Mouse (Mus musculus): ENCODE data around the gene Ppl. TPM values are rescaled to one million over a fixed set of nuclear protein-coding genes. Genes with fewer than 3 reads are reported as not detected.

Ppl gene
- polyA plus RNA-seq, 1 experiment from 2014 or later: 0.08 TPM

DNA sequence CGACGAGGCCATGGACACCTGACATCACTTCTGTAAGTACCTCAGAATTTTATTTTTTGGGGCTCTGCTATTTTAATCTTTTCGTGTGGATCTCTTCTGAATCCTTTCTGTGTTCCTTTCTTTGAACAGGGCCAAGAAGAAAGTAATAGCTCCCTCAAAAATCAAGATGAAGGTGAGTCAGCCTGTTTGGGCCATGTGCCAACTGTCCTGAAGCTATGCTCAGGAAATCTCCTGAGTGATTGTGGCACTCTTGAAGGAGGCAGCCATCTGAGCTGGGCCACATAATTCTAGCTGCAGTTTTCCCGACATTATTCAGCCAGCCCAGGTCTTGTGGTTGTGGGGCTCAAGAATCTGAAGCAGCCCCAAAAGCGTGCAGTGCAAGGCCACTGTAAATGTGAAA lies 57.9 kb downstream of the Ppl start:
- Histone ChIP-seq H3K4me3 (ENCODE audit: low read depth, low read length) (no peak overlapping the region), H3K27me3 (replicated peaks; ENCODE audit: control insufficient read depth, insufficient read depth, low read length) (no peaks in the 10 kb centered on the region), H3K27ac (ENCODE audit: low read depth, low read length) (no peak overlapping the region), H3K9me3 (replicated peaks; ENCODE audit: control insufficient read depth, low read length) (no peaks in the 10 kb centered on the region), H3K4me1 (ENCODE audit: control insufficient read depth, insufficient read depth, low read length) (no peaks in the 10 kb centered on the region), H3K4me2 (ENCODE audit: low read length) (no peak overlapping the region), H3K9ac (ENCODE audit: low read length) (no peak overlapping the region), H3K36me3 (ENCODE audit: control insufficient read depth, insufficient read depth, low read length) (peaks cover 94% of the 10 kb centered on the region)
- ATAC-seq (no peak), DNase-seq (ENCODE audit: low spot score) (no peak)
- 91% methylated on average over 5 of the region's 5 CpGs for WGBS

DNA sequence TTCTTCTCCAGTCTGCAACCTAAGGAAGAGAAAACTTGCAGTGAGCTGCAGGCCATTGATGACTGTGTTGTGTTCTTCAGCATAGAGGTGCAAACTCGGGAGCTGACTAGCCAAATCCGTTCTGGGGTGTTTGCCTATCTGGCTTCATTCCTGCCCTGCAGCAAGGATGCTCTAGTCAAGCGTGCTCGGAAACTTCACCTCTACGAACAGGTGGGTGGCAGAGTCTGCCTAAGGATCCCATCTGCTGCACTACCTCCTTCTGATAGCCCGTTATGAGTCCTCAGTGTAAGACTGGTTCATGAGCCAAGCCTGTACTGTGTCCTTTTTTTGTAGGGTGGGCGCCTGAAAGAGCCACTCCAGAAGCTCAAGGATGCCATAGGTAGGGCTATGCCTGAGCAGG lies 60.2 kb downstream of the Ppl start:
- WGBS: 95% methylated on average over 7 of the region's 7 CpGs
- H3K27me3 ChIP-seq (replicated peaks; ENCODE audit: control insufficient read depth, insufficient read depth, low read length): no peaks in the 10 kb centered on the region
- no peak for ATAC-seq
- H3K27ac ChIP-seq (ENCODE audit: low read depth, low read length): no peak overlapping the region
- no peaks in the 10 kb centered on the region for H3K9me3 ChIP-seq (replicated peaks; ENCODE audit: control insufficient read depth, low read length)
- no peak for DNase-seq (ENCODE audit: low spot score)
- peaks cover 86% of the 10 kb centered on the region for H3K36me3 ChIP-seq (ENCODE audit: control insufficient read depth, insufficient read depth, low read length)
- H3K4me1 ChIP-seq (ENCODE audit: control insufficient read depth, insufficient read depth, low read length): no peaks in the 10 kb centered on the region
- no peak overlapping the region for H3K4me2 ChIP-seq (ENCODE audit: low read length)
- no peak overlapping the region for H3K4me3 ChIP-seq (ENCODE audit: low read depth, low read length)
- H3K9ac ChIP-seq (ENCODE audit: low read length): no peak overlapping the region

DNA sequence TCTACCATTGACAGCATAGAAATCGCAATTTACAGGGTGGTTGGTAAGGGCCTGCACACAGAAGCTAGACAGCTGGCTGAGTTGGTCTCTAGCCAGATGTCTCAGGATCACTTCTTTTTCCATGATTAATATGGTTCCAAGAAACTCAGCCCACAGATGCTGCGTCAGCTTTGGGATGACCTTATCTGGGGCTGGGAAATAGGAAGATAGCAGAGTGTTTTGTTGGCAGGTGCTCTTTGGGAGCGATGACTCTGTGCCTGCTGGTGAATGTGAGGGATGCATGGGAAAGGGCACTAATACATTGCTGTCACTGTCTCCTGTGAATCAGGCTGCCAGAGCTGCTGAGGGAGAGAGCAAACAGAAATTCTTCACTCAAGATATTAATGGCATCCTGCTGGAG lies 61.9 kb downstream of the Ppl start:
- no peak overlapping the region for H3K4me2 ChIP-seq (ENCODE audit: low read length)
- peaks cover 82% of the 10 kb centered on the region for H3K36me3 ChIP-seq (ENCODE audit: control insufficient read depth, insufficient read depth, low read length)
- H3K4me3 ChIP-seq (ENCODE audit: low read depth, low read length): no peak overlapping the region
- ATAC-seq (no peak), DNase-seq (ENCODE audit: low spot score) (peak; percentile 35)
- 88% methylated on average over 3 of the region's 3 CpGs for WGBS
- H3K9ac ChIP-seq (ENCODE audit: low read length): no peak overlapping the region
- H3K4me1 ChIP-seq (ENCODE audit: control insufficient read depth, insufficient read depth, low read length): no peaks in the 10 kb centered on the region
- H3K27ac ChIP-seq (ENCODE audit: low read depth, low read length): no peak overlapping the region
- no peaks in the 10 kb centered on the region for H3K27me3 ChIP-seq (replicated peaks; ENCODE audit: control insufficient read depth, insufficient read depth, low read length)
- no peaks in the 10 kb centered on the region for H3K9me3 ChIP-seq (replicated peaks; ENCODE audit: control insufficient read depth, low read length)

DNA sequence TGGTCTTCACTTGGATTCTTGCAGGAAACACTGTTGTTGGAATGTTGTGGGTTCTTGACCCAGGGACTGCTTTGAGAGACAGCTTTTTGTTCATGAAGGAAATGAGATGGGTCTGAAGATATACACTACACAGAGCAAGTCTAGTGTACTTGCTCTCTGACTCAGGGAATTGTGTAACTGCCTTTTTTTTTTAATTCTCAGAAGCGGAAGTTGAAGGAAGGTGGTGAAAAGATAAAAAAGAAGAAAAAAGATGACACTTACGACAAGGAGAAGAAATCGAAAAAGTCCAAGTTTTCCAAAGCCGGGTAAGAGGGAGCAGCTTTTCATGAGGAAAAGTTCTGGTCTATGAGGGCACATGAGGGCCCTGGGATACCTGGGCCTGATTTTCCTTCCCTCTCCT lies 68.7 kb downstream of the Ppl start:
- 94% methylated on average over 4 of the region's 4 CpGs for WGBS
- Histone ChIP-seq H3K9me3 (replicated peaks; ENCODE audit: control insufficient read depth, low read length) (no peaks in the 10 kb centered on the region), H3K4me2 (ENCODE audit: low read length) (no peak overlapping the region), H3K27ac (ENCODE audit: low read depth, low read length) (no peak overlapping the region), H3K4me1 (ENCODE audit: control insufficient read depth, insufficient read depth, low read length) (no peaks in the 10 kb centered on the region), H3K4me3 (ENCODE audit: low read depth, low read length) (no peak overlapping the region), H3K9ac (ENCODE audit: low read length) (no peak overlapping the region), H3K36me3 (ENCODE audit: control insufficient read depth, insufficient read depth, low read length) (peaks cover 67% of the 10 kb centered on the region), H3K27me3 (replicated peaks; ENCODE audit: control insufficient read depth, insufficient read depth, low read length) (no peaks in the 10 kb centered on the region)
- ATAC-seq: no peak
- no peak for DNase-seq (ENCODE audit: low spot score)

DNA sequence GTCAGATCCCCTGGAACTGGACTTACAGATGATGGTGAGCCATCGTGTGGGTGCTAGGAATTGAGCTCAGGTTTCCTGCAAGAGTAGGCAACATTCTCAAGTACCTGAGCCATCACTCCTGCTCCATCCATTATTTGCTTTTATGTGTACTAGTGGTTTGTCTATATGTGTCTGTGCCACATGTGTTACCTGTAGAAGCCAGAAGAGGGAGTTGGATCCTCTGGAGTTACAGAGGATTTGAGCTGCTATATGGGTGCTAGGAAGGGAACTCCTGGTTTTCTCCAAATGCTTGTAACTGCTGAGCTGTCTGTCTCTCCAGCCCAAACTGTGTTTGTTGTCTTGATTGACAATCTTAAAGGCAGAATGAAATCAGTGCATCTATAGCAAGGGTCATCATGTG lies 74.1 kb downstream of the Ppl start:
- DNase-seq (ENCODE audit: low spot score) (peak; percentile 20), ATAC-seq (no peak)
- H3K36me3 ChIP-seq (ENCODE audit: control insufficient read depth, insufficient read depth, low read length): peaks cover 60% of the 10 kb centered on the region
- H3K4me3 ChIP-seq (ENCODE audit: low read depth, low read length): no peak overlapping the region
- H3K9me3 ChIP-seq (replicated peaks; ENCODE audit: control insufficient read depth, low read length): no peaks in the 10 kb centered on the region
- H3K27ac ChIP-seq (ENCODE audit: low read depth, low read length): no peak overlapping the region
- H3K4me1 ChIP-seq (ENCODE audit: control insufficient read depth, insufficient read depth, low read length): no peaks in the 10 kb centered on the region
- no peak overlapping the region for H3K9ac ChIP-seq (ENCODE audit: low read length)
- no peak overlapping the region for H3K4me2 ChIP-seq (ENCODE audit: low read length)
- WGBS: 85% methylated on average over 1 of the region's 1 CpGs
- no peaks in the 10 kb centered on the region for H3K27me3 ChIP-seq (replicated peaks; ENCODE audit: control insufficient read depth, insufficient read depth, low read length)

DNA sequence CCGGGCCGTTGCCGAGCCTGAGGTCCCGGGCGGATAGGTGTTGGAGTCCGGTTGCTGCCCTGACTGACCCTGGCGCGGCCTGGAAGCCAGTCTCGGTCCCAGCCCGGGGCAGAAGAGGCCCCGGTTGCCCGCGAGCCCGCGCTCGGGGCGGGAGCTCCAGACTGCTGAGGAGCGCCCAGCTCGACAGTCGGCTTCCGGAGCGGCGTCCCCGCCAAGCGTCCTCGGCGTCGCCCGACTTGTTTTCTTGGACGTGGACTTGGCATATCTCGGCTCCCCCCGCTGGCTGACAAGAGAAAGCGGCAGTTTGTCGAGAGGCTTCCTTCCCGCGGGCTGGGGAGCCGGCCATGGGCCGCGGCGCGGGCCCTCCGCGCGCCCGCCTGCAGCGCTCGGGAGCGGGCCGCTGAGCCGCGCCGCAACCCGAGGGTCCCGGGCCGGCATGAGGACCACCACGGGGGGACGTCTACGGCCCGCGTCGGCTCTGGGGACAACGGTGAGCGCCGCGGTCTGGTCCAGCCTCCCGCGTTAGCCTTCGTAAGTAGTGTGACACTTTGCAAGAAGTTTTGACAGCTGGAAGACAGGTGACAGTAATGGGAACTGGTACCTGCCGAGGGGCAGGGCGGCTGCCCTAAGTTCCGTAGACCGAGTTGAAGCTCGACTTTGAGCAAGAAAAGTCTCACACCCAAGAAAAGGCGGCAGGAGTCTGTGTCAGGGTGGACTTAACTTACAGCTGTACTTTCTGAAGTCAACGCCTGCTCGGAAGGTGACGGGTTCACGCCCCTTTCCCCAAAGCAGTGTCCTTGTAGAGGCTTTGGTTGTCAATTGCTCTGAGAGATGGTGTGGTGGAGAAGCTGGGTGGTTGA lies 81.7 kb downstream of the Ppl start:
- peak overlapping the region; percentile 97 for H3K4me2 ChIP-seq (ENCODE audit: low read length)
- H3K4me3 ChIP-seq (ENCODE audit: low read depth, low read length): peak overlapping the region; percentile 96
- no peaks in the 10 kb centered on the region for H3K9me3 ChIP-seq (replicated peaks; ENCODE audit: control insufficient read depth, low read length)
- WGBS: under 1% methylated on average over 73 of the region's 78 CpGs
- H3K27ac ChIP-seq (ENCODE audit: low read depth, low read length): peak overlapping the region; percentile 94
- H3K4me1 ChIP-seq (ENCODE audit: control insufficient read depth, insufficient read depth, low read length): peaks cover 19% of the 10 kb centered on the region
- no peaks in the 10 kb centered on the region for H3K27me3 ChIP-seq (replicated peaks; ENCODE audit: control insufficient read depth, insufficient read depth, low read length)
- H3K9ac ChIP-seq (ENCODE audit: low read length): peak overlapping the region; percentile 91
- peak; percentile 54 for ATAC-seq
- H3K36me3 ChIP-seq (ENCODE audit: control insufficient read depth, insufficient read depth, low read length): peaks cover 39% of the 10 kb centered on the region
- peak; percentile 82 for DNase-seq (ENCODE audit: low spot score)

DNA sequence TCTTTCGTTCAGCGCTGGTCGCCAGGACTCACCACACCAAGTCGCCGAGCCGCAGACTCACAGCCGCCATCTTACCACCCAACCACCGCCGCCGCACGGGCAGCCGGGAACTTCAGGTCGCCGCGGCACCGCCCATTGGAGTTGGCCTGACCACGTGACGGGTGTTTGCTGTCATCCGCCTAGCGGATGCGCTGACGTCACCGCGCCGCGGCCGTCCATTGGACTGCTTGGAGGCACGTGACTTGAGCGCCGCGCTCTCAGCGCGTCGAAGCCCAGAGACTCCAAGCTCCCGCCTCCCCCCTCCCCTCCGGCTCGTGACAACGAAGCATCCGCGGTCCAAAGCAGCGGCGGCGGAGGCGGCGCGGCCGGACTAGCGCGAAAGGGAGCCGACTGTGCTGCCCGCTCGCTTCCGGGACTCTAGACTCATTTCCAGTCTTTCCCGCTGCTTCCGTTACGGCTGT lies 82.4 kb downstream of the Ppl start, which contains the start of the genes Glyr1 and Ubn1:
TSS of gene Glyr1 (minus strand) at position 90 of the 461 bp plus-strand sequence.
TSS of gene Ubn1 (plus strand) at position 284 of the 461 bp plus-strand sequence.
- Histone ChIP-seq H3K9ac (ENCODE audit: low read length) (peak within 1 kb of the TSS; percentile 94), H3K4me1 (ENCODE audit: control insufficient read depth, insufficient read depth, low read length) (peaks cover 19% of the 10 kb centered on the region), H3K27ac (ENCODE audit: low read depth, low read length) (peak within 1 kb of the TSS; percentile 94), H3K27me3 (replicated peaks; ENCODE audit: control insufficient read depth, insufficient read depth, low read length) (no peaks in the 10 kb centered on the region), H3K36me3 (ENCODE audit: control insufficient read depth, insufficient read depth, low read length) (peaks cover 39% of the 10 kb centered on the region), H3K9me3 (replicated peaks; ENCODE audit: control insufficient read depth, low read length) (no peaks in the 10 kb centered on the region), H3K4me3 (ENCODE audit: low read depth, low read length) (peak within 1 kb of the TSS; percentile 96), H3K4me2 (ENCODE audit: low read length) (peak within 1 kb of the TSS; percentile 97)
- DNase-seq (ENCODE audit: low spot score) (peak; percentile 100), ATAC-seq (peak; percentile 100)
- WGBS: under 1% methylated on average over 56 of the region's 56 CpGs

DNA sequence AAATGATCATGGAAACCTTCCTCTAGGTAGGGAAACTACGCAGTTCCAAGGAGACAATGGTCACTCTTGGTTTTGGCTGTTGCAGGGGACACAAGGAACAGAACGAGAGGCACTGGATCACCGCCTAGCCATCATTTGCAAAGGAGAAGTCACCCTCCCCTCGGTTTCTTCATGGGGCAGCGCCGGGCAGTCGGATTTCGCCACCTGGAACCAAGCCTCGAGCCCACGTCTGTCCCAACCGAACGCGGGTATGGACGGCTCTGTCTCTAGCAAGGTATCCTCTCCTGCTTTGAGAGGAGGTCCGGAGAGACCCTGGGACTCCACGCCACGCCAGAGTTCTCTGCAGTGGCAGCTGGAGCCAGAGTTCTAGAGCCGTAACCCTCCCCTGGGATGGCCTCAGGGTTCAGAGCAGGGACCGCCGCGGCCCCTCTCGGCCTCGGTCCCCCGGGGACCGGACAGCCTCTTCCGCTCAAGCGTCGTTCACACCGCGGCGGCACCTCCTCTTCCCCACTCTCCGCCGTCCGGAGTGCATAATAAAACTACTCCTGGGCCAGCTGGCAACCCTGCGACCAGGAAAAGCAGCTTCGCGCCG lies 82.9 kb downstream of the Ppl start:
- whole genome bisulfite sequencing: under 1% methylated on average over 38 of the region's 38 CpGs
- Histone ChIP-seq H3K27ac (ENCODE audit: low read depth, low read length) (peak overlapping the region; percentile 79), H3K9me3 (replicated peaks; ENCODE audit: control insufficient read depth, low read length) (no peaks in the 10 kb centered on the region), H3K4me3 (ENCODE audit: low read depth, low read length) (peak overlapping the region; percentile 96), H3K4me2 (ENCODE audit: low read length) (peak overlapping the region; percentile 91), H3K4me1 (ENCODE audit: control insufficient read depth, insufficient read depth, low read length) (peaks cover 19% of the 10 kb centered on the region), H3K36me3 (ENCODE audit: control insufficient read depth, insufficient read depth, low read length) (peaks cover 43% of the 10 kb centered on the region), H3K9ac (ENCODE audit: low read length) (peak overlapping the region; percentile 94), H3K27me3 (replicated peaks; ENCODE audit: control insufficient read depth, insufficient read depth, low read length) (no peaks in the 10 kb centered on the region)
- DNase-seq (ENCODE audit: low spot score) (no peak), ATAC-seq (peak; percentile 51)

DNA sequence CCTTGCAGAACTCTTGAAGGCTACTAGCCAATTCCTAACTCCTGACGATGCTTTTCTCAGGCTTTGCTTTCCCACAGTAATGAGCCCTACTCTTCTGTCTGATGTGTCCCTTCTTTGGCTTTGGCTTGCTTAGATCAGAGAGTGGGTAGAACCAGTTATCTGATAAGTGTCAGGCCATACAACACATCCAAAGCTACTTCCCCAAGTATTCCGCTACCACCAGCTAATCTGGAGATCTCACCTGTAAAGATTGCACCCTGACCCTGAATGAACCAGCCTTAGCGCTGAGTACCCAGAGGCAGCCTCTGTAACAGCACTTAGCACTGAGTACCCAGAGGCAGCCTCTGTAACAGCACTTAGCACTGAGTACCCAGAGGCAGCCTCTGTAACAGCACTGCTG lies 86.9 kb downstream of the Ppl start:
- Histone ChIP-seq H3K4me2 (ENCODE audit: low read length) (no peak overlapping the region), H3K9ac (ENCODE audit: low read length) (no peak overlapping the region), H3K27ac (ENCODE audit: low read depth, low read length) (no peak overlapping the region), H3K36me3 (ENCODE audit: control insufficient read depth, insufficient read depth, low read length) (peaks cover 70% of the 10 kb centered on the region), H3K27me3 (replicated peaks; ENCODE audit: control insufficient read depth, insufficient read depth, low read length) (no peaks in the 10 kb centered on the region), H3K9me3 (replicated peaks; ENCODE audit: control insufficient read depth, low read length) (no peaks in the 10 kb centered on the region), H3K4me1 (ENCODE audit: control insufficient read depth, insufficient read depth, low read length) (peaks cover 9% of the 10 kb centered on the region), H3K4me3 (ENCODE audit: low read depth, low read length) (no peak overlapping the region)
- no peak for ATAC-seq
- 92% methylated on average over 3 of the region's 3 CpGs for WGBS
- no peak for DNase-seq (ENCODE audit: low spot score)
